Mouse (Mus musculus) MN1 (cell line): ENCODE measurements at regions not wholly inside any gene's neighbourhood (a gene's known extent, or its start where the extent isn't known, plus 50 kb on each side); places are given as distances from the start of the nearest gene placed in this dataset.
"Not testable (repeated sequence)": the region's sequence is repeated elsewhere in the genome, so short reads cannot be mapped to it uniquely, and the experiment has no call there.

Experiments used
- DNase-seq: peaks from one replicate; pipeline ENCODE4 v3.0.0-alpha.2; 2016; ENCODE audit warnings: low spot score

DNA sequence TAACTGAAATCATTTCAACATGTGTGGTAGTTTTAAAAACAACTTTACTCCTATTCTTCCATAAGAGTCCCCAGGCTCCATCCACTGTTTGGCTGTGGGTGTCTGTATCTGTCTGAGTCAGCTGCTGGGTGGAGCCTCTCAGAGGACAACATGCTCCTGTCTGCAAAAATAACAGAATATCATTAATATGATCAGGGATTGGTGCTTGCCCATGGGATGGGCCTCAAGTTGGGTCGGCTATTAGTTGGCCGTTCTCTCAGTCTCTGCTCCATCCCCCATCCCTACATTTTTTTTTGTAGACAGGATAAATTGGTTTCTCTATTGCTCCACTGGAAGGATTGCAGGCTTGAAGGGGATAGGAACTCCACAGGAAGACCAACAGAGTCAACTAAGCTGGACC lies 108.5 kb upstream of the Fgf16 start:
- not testable (repeated sequence) for DNase-seq

DNA sequence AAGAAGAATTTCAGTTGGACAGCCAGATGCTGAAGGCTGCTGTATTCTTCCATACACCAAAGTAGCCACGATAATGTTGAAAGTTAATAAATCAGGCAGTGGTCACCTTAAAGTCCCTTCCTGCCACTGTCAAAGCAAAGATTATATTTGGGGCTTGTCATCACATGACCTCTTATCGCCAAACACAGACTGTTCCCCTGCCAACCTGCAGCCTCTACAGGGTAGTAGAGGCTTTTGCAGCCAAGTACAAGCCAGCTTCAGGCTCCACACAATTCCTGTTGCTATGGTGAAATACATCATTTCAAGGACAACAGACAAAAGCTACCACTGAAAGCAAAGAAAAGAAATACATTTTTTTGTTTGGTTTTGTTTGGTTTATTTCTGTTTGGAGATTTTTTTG lies 93.5 kb upstream of the Fgf16 start:
- DNase-seq, result no peak

DNA sequence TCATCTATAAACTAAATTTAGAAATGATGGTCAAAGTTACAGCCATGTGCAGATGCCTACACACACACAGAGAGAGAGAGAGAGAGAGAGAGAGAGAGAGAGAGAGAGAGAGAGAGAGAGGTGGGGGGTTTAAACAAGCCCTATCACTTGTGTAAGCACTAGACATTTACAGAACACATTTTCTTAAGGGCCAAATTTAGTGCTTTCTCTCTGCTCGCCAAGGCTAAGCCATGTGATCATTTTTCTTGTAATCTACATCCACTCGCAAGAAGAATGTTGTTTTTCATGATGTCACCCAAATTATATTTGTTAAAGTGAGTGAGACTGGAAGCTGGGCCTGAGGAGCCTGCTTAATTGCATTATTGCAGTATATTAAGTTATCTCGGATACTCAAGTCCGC lies 92.8 kb upstream of the Fgf16 start:
- peak; percentile 45 for DNase-seq

DNA sequence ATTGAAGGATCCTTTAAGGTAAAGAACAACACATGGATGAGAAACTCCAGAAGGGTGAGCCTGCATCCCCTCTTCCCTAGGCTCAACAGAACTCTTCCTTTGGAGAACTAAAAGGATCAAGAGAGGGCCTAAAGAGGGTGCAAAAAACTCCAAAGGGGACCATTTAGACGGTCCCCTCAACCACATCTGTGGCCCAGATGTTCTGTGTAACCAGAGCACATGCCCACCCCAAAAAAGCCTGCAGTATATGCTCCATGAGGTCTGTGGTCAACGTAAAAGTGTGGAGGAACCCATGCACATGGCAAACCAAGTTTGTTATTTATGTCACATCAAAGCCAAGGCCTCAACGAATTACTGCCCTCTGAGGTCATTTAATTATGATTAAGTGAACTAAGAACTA lies 89.2 kb upstream of the Fgf16 start:
- no peak for DNase-seq

DNA sequence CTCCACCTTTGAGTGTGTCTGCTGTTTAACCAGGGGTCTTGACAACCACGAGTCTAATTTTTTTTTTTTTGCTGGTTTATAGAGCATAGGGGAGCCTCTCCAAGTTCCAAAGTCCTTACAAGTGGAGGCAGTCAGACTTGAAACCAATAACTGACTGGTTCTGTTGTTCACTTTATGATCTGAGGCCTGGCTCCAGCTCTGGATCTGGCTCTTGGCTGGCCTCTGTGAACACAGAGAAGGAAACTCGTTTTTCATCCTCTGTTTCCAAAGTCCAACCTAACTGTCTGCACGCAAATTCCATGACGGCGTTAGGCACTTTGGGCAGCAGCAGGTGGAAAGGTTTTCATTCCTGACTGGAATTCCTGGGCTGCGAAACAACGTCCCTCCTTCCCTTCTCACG lies 80.4 kb upstream of the Fgf16 start:
- DNase-seq, result no peak

DNA sequence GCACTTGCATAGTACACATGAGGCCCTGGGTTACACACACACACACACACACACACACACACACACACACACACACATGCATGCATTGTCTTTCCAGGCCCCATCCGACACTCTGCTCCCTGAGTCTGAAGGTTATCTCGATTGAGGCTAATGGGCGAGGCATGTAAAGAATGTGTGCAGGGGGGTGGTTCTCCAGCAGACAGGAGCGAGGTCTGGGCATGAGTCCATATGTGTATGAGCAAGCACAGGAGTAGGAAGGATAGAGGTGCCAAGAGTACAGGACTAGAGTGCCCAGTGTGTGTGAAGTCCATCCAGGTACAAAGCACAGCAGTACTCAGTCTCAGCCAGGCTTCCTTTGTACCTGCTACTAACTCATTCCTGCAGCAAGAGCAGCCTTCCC lies 79.6 kb upstream of the Fgf16 start:
- no peak for DNase-seq

DNA sequence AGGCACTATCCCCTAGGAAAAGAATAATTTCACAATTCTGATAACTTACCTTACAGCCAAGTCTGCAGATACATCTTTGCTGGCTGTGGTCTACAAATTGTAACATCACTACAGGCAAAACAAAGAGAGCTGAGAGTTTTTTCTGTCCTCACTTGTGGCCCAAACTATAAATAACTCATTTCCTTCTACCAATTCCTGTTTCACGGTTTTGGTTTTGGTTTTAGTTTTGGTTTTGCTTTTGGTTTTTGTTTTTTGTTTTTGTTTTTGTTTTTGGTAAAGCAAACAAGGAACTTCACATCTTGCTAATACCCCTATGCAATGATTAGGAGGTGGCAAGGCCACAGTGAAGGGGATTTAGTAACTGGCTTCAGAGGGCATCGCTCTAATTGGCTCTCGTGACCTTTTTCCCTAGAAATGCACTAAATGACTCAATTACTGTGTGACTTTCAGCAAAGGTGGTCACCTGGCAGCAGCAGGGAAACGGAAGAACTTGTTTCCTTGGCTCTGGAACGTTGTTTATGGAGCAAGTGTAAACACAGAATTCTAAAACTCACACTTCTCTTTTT lies 53.3 kb upstream of the Fgf16 start:
- no peak for DNase-seq
